Mouse (Mus musculus): Measurements from ENCODE around the gene Gm9936. TPM values are rescaled to one million over a fixed set of nuclear protein-coding genes. Genes with fewer than 3 reads are reported as not detected.

Gene Gm9936
- total and polyA plus RNA-seq, 3 experiments = not detected

- Histone ChIP-seq H3K27ac (ENCODE audit: control insufficient read depth, low read depth, low read length) (no peak overlapping the region), H3K36me3 (ENCODE audit: control insufficient read depth in 1 of 2, insufficient read depth in 2 of 2, low read length in 2 of 2) (no peaks in the 10 kb centered on the region; a peak in 1 of 4 replicates), H3K4me1 (ENCODE audit: control insufficient read depth in 1 of 2, insufficient read depth in 2 of 2, low read length in 2 of 2) (0 out of 4 replicates have a peak, but pooled peaks cover 0 to 5% of the 10 kb centered on the region in 2 experiments), H3K9ac (ENCODE audit: control insufficient read depth, low read depth, low read length, poor library complexity, severe bottlenecking) (no peak overlapping the region), H3K4me3 (ENCODE audit: control insufficient read depth in 1 of 2, insufficient read depth in 1 of 2, low read depth in 2 of 2, low read length in 2 of 2) (no peak overlapping the region), H3K9me3 (replicated peaks; ENCODE audit: insufficient read depth, low read length) (no peaks in the 10 kb centered on the region), H3K79me2 (ENCODE audit: control insufficient read depth, insufficient read depth, low read length, poor library complexity) (no peaks in the 10 kb centered on the region; the same call in 1 of the 2 replicates), H3K27me3 (ENCODE audit: control insufficient read depth in 1 of 2, insufficient read depth in 2 of 2, low read length in 2 of 2) (peaks cover under 1 to 6% of the 10 kb centered on the region in 2 experiments; a peak in 3 of 4 replicates)
- TF ChIP-seq ELF1 (IDR thresholded peaks at IDR 0.05; ENCODE audit: low read depth, low read length) = no peak
- no peak for DNase-seq (ENCODE audit: low read depth, low spot score)
Observed at GRCm38 (mm10) chr5:114829740-114830139, 28.7 kb downstream of the Gm9936 start.

GRCm38 (mm10) chr5:114827427-114827826, 31.1 kb downstream of the Gm9936 start:
- Histone ChIP-seq H3K27me3 (ENCODE audit: control insufficient read depth in 1 of 2, insufficient read depth in 2 of 2, low read length in 2 of 2) (no peaks in the 10 kb centered on the region), H3K9ac (ENCODE audit: control insufficient read depth, low read depth, low read length, poor library complexity, severe bottlenecking) (no peak overlapping the region), H3K27ac (ENCODE audit: control insufficient read depth, low read depth, low read length) (no peak overlapping the region), H3K36me3 (ENCODE audit: control insufficient read depth in 1 of 2, insufficient read depth in 2 of 2, low read length in 2 of 2) (no peaks in the 10 kb centered on the region; a peak in 1 of 4 replicates), H3K79me2 (ENCODE audit: control insufficient read depth, insufficient read depth, low read length, poor library complexity) (peaks cover 2% of the 10 kb centered on the region), H3K9me3 (replicated peaks; ENCODE audit: insufficient read depth, low read length) (no peaks in the 10 kb centered on the region), H3K4me3 (ENCODE audit: control insufficient read depth in 1 of 2, insufficient read depth in 1 of 2, low read depth in 2 of 2, low read length in 2 of 2) (no peak overlapping the region), H3K4me1 (ENCODE audit: control insufficient read depth in 1 of 2, insufficient read depth in 2 of 2, low read length in 2 of 2) (0 out of 4 replicates have a peak, but pooled peaks cover 0 to 5% of the 10 kb centered on the region in 2 experiments)
- no peak for DNase-seq (ENCODE audit: low read depth, low spot score)
- TF ChIP-seq POLR2A (IDR thresholded peaks at IDR 0.05; ENCODE audit: control insufficient read depth in 1 of 2, insufficient read depth in 1 of 2, low read depth in 1 of 2, low read length in 2 of 2, poor library complexity in 1 of 2) = no peak
- no peak for TF ChIP-seq MXI1 (IDR thresholded peaks at IDR 0.05; ENCODE audit: low read depth, low read length)
- no peak for TF ChIP-seq POLR2AphosphoS2 (IDR thresholded peaks at IDR 0.05; ENCODE audit: low read length)
- no peak for TF ChIP-seq GATA1 (IDR thresholded peaks at IDR 0.05; ENCODE audit: low read depth, low read length)
- TF ChIP-seq SMC3 (IDR thresholded peaks at IDR 0.05; ENCODE audit: low read depth, low read length) = no peak
- TF ChIP-seq CHD2 (IDR thresholded peaks at IDR 0.05; ENCODE audit: low read length) = no peak
- no peak for TF ChIP-seq SIN3A (IDR thresholded peaks at IDR 0.05; ENCODE audit: low read length)
- TF ChIP-seq ETS1 (IDR thresholded peaks at IDR 0.05; ENCODE audit: low read depth, low read length) = no peak
- no peak for TF ChIP-seq MAX (IDR thresholded peaks at IDR 0.05; ENCODE audit: low read length)
- no peak for TF ChIP-seq MYB (IDR thresholded peaks at IDR 0.05; ENCODE audit: low read depth, low read length)
- no peak for TF ChIP-seq GABPA (IDR thresholded peaks at IDR 0.05; ENCODE audit: low read depth, low read length)

GRCm38 (mm10) chr5:114825978-114826691, 32.3 kb downstream of the Gm9936 start:
- Histone ChIP-seq H3K9me3 (replicated peaks; ENCODE audit: insufficient read depth, low read length) (no peaks in the 10 kb centered on the region), H3K27ac (ENCODE audit: control insufficient read depth, low read depth, low read length) (peak overlapping the region; percentile 50), H3K79me2 (ENCODE audit: control insufficient read depth, insufficient read depth, low read length, poor library complexity) (peaks cover 2% of the 10 kb centered on the region), H3K27me3 (ENCODE audit: control insufficient read depth in 1 of 2, insufficient read depth in 2 of 2, low read length in 2 of 2) (no peaks in the 10 kb centered on the region), H3K4me3 (ENCODE audit: control insufficient read depth in 1 of 2, insufficient read depth in 1 of 2, low read depth in 2 of 2, low read length in 2 of 2) (peak overlapping the region; percentile 64 to 83), H3K36me3 (ENCODE audit: control insufficient read depth in 1 of 2, insufficient read depth in 2 of 2, low read length in 2 of 2) (no peaks in the 10 kb centered on the region; a peak in 1 of 4 replicates), H3K4me1 (ENCODE audit: control insufficient read depth in 1 of 2, insufficient read depth in 2 of 2, low read length in 2 of 2) (0 out of 4 replicates have a peak, but pooled peaks cover 0 to 5% of the 10 kb centered on the region in 2 experiments), H3K9ac (ENCODE audit: control insufficient read depth, low read depth, low read length, poor library complexity, severe bottlenecking) (peak overlapping the region; percentile 75)
- DNase-seq (ENCODE audit: low read depth, low spot score) = peak; percentile 98
- TF ChIP-seq MAZ (IDR thresholded peaks at IDR 0.05; ENCODE audit: low read depth, low read length) (peak; percentile 44; the same call in 1 of the 2 replicates), MAX (IDR thresholded peaks at IDR 0.05; ENCODE audit: low read length) (peak; percentile 63; the same call in 1 of the 2 replicates), BHLHE40 (IDR thresholded peaks at IDR 0.05; ENCODE audit: borderline replicate concordance, low read depth, low read length) (no peak), UBTF (IDR thresholded peaks at IDR 0.05; ENCODE audit: borderline replicate concordance, insufficient read depth, low read depth, low read length) (no peak), CHD2 (IDR thresholded peaks at IDR 0.05; ENCODE audit: low read length) (no peak), ZNF384 (IDR thresholded peaks at IDR 0.05; ENCODE audit: low read depth, low read length) (no peak), E2F4 (IDR thresholded peaks at IDR 0.05; ENCODE audit: borderline replicate concordance, low read depth, low read length) (no peak), GABPA (IDR thresholded peaks at IDR 0.05; ENCODE audit: low read depth, low read length) (no peak), SMC3 (IDR thresholded peaks at IDR 0.05; ENCODE audit: low read depth, low read length) (no peak), USF1 (IDR thresholded peaks at IDR 0.05; ENCODE audit: low read depth, low read length) (peak; percentile 72), MXI1 (IDR thresholded peaks at IDR 0.05; ENCODE audit: low read depth, low read length) (peak; percentile 58), NELFE (IDR thresholded peaks at IDR 0.05; ENCODE audit: low read depth, low read length) (peak; percentile 64), ZC3H11A (IDR thresholded peaks at IDR 0.05; ENCODE audit: low read depth, low read length) (no peak), NRF1 (IDR thresholded peaks at IDR 0.05; ENCODE audit: insufficient read depth, low read depth, low read length, poor library complexity, severe bottlenecking) (no peak), MYB (IDR thresholded peaks at IDR 0.05; ENCODE audit: low read depth, low read length) (no peak), POLR2A (IDR thresholded peaks at IDR 0.05; ENCODE audit: control insufficient read depth in 1 of 2, insufficient read depth in 1 of 2, low read depth in 1 of 2, low read length in 2 of 2, poor library complexity in 1 of 2) (peak in 1 of 2 experiments; percentile 80; a peak in 2 of 4 replicates), POLR2AphosphoS2 (IDR thresholded peaks at IDR 0.05; ENCODE audit: low read length) (no peak; the same call in 1 of the 2 replicates), TAL1 (IDR thresholded peaks at IDR 0.05; ENCODE audit: low read length) (no peak), JUND (IDR thresholded peaks at IDR 0.05; ENCODE audit: low read depth, low read length) (no peak), SIN3A (IDR thresholded peaks at IDR 0.05; ENCODE audit: low read length) (peak; percentile 37; the same call in 1 of the 2 replicates)

Measured in MEL (cell line).